Mouse (Mus musculus): ENCODE data around the gene Odf3l1. TPM values are rescaled to one million over a fixed set of nuclear protein-coding genes. Genes with fewer than 3 reads are reported as not detected.

The Odf3l1 gene
- polyA plus RNA-seq, 1 experiment = 304 TPM

DNA sequence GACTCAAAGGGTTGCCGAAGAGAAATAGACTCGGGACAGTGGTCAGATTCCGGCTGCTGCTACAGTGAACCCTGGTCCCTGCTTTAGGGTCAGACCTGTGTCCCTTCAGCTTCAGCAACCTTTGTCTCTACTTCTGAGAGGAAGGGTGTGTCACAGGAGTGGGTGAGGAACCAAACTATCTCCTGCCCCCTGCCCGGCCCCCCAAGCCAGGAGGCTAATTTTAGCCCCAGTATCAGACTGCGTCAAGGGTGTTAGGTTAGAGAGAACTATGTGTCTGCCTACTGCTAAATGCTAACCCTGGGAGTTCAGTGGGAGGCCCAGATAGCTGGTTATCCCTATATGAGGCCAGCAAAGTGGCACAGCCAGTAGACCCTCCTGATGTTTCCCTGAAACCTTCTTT is 29.3 kb downstream of the Odf3l1 start:
- Histone ChIP-seq H3K36me3 (ENCODE audit: control insufficient read depth, insufficient read depth, low read length) (no peaks in the 10 kb centered on the region), H3K4me1 (ENCODE audit: control insufficient read depth, insufficient read depth, low read length) (no peaks in the 10 kb centered on the region)

DNA sequence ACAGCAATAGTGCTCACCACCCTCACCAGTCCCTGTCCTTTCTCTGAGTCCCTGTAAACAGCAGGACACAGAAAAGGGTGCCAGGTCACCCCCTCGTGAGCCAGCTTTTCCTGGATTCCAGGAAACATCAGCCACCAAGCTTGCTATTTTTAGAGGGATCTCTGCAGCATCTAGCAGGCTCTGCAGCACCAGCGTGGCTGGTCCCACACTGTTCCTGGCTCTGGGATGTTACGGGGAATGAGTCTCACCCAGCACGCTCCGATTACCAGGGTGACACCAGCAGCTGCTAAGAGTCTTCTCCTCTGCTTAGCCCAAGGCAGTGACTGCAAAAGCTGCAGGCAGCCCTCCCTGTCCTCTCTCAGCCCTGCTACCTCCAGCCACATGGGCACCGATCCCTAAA is 31.6 kb downstream of the Odf3l1 start:
- TF ChIP-seq CTCF (IDR thresholded peaks at IDR 0.05; ENCODE audit: control insufficient read depth, insufficient read depth, insufficient replicate concordance, low read depth, low read length) (no peak), POLR2A (IDR thresholded peaks at IDR 0.05; ENCODE audit: control insufficient read depth, low read depth, low read length) (no peak)
- Histone ChIP-seq H3K4me1 (ENCODE audit: control insufficient read depth, insufficient read depth, low read length) (no peaks in the 10 kb centered on the region), H3K27ac (ENCODE audit: control insufficient read depth, insufficient read depth, low read depth, low read length) (no peak overlapping the region), H3K4me3 (ENCODE audit: control insufficient read depth, low read depth, low read length) (no peak overlapping the region), H3K27me3 (ENCODE audit: control insufficient read depth, insufficient read depth, low read length) (no peaks in the 10 kb centered on the region), H3K36me3 (ENCODE audit: control insufficient read depth, insufficient read depth, low read length) (no peaks in the 10 kb centered on the region)

More for the DNA sequence above, 29.3 kb downstream of the Odf3l1 start:
- Histone ChIP-seq H3K4me3 (ENCODE audit: control insufficient read depth, low read depth, low read length) (no peak overlapping the region), H3K27ac (ENCODE audit: control insufficient read depth, insufficient read depth, low read depth, low read length) (no peak overlapping the region), H3K27me3 (ENCODE audit: control insufficient read depth, insufficient read depth, low read length) (no peaks in the 10 kb centered on the region)
- no peak for TF ChIP-seq POLR2A (IDR thresholded peaks at IDR 0.05; ENCODE audit: control insufficient read depth, low read depth, low read length)
- no peak for TF ChIP-seq CTCF (IDR thresholded peaks at IDR 0.05; ENCODE audit: control insufficient read depth, insufficient read depth, insufficient replicate concordance, low read depth, low read length)

GRCm38 (mm10) chr9:56831904-56832303 is 32.6 kb downstream of the Odf3l1 start:
- H3K27me3 ChIP-seq (ENCODE audit: control insufficient read depth, insufficient read depth, low read length) = no peaks in the 10 kb centered on the region
- no peak overlapping the region for H3K27ac ChIP-seq (ENCODE audit: control insufficient read depth, insufficient read depth, low read depth, low read length)
- no peaks in the 10 kb centered on the region for H3K36me3 ChIP-seq (ENCODE audit: control insufficient read depth, insufficient read depth, low read length)
- H3K4me3 ChIP-seq (ENCODE audit: control insufficient read depth, low read depth, low read length) = no peak overlapping the region
- H3K4me1 ChIP-seq (ENCODE audit: control insufficient read depth, insufficient read depth, low read length) = no peaks in the 10 kb centered on the region
- no peak for TF ChIP-seq POLR2A (IDR thresholded peaks at IDR 0.05; ENCODE audit: control insufficient read depth, low read depth, low read length)
- TF ChIP-seq CTCF (IDR thresholded peaks at IDR 0.05; ENCODE audit: control insufficient read depth, insufficient read depth, insufficient replicate concordance, low read depth, low read length) = no peak

DNA sequence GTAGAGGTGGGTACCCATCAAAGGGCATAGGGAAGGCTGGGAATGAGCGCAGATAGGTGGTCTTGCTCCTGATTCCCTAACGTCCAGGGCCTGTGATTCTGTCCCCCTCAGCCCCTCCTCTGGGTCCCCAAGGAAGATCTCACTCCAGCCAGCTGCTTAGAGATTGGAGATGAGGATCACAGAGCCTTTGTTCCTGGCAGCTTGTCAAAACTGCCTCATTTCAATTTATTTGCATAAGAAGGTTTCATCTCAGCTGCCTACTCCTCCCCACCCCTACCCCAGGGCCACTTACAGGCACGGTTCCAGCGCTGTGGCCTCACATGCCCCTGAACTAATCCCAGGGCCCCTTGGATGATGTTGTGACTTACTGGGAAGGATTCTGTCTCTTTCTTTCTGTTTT is 34.3 kb downstream of the Odf3l1 start:
- TF ChIP-seq CTCF (IDR thresholded peaks at IDR 0.05; ENCODE audit: control insufficient read depth, insufficient read depth, insufficient replicate concordance, low read depth, low read length) (no peak), POLR2A (IDR thresholded peaks at IDR 0.05; ENCODE audit: control insufficient read depth, low read depth, low read length) (no peak)
- H3K36me3 ChIP-seq (ENCODE audit: control insufficient read depth, insufficient read depth, low read length) = no peaks in the 10 kb centered on the region
- peaks cover 2% of the 10 kb centered on the region; the same call in 1 of the 2 replicates for H3K4me1 ChIP-seq (ENCODE audit: control insufficient read depth, insufficient read depth, low read length)
- H3K27me3 ChIP-seq (ENCODE audit: control insufficient read depth, insufficient read depth, low read length) = no peaks in the 10 kb centered on the region
- no peak overlapping the region for H3K27ac ChIP-seq (ENCODE audit: control insufficient read depth, insufficient read depth, low read depth, low read length)
- no peak overlapping the region for H3K4me3 ChIP-seq (ENCODE audit: control insufficient read depth, low read depth, low read length)

GRCm38 (mm10) chr9:56828841-56829240 is 35.6 kb downstream of the Odf3l1 start:
- H3K4me3 ChIP-seq (ENCODE audit: control insufficient read depth, low read depth, low read length) = no peak overlapping the region
- no peak overlapping the region for H3K27ac ChIP-seq (ENCODE audit: control insufficient read depth, insufficient read depth, low read depth, low read length)
- no peaks in the 10 kb centered on the region for H3K27me3 ChIP-seq (ENCODE audit: control insufficient read depth, insufficient read depth, low read length)
- TF ChIP-seq POLR2A (IDR thresholded peaks at IDR 0.05; ENCODE audit: control insufficient read depth, low read depth, low read length) (no peak), CTCF (IDR thresholded peaks at IDR 0.05; ENCODE audit: control insufficient read depth, insufficient read depth, insufficient replicate concordance, low read depth, low read length) (no peak)
- H3K4me1 ChIP-seq (ENCODE audit: control insufficient read depth, insufficient read depth, low read length) = peaks cover 2% of the 10 kb centered on the region; the same call in 1 of the 2 replicates
- no peaks in the 10 kb centered on the region for H3K36me3 ChIP-seq (ENCODE audit: control insufficient read depth, insufficient read depth, low read length)

DNA sequence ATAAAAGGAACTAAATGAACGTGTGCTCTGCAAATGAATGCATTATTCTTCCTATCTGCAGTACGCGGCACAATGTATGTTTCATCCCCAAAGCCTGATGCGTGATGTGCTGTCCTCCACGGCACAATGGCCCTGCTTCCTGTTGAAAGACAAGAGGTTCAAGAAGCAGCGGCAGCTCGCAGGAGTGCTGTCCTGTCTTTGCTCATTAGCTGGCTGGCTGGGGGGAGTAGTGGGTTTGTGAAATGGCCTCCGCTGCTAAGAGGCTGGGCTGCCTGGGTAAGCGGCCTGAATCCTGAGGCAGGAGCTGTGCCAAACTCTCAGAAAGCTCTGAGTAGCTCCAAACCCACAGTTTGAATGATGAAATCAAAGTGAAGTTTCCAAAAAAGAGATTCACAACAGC is 36.3 kb downstream of the Odf3l1 start:
- H3K27me3 ChIP-seq (ENCODE audit: control insufficient read depth, insufficient read depth, low read length) = no peaks in the 10 kb centered on the region
- no peak overlapping the region for H3K4me3 ChIP-seq (ENCODE audit: control insufficient read depth, low read depth, low read length)
- no peak for TF ChIP-seq CTCF (IDR thresholded peaks at IDR 0.05; ENCODE audit: control insufficient read depth, insufficient read depth, insufficient replicate concordance, low read depth, low read length)
- no peak for TF ChIP-seq POLR2A (IDR thresholded peaks at IDR 0.05; ENCODE audit: control insufficient read depth, low read depth, low read length)
- H3K4me1 ChIP-seq (ENCODE audit: control insufficient read depth, insufficient read depth, low read length) = peaks cover 2% of the 10 kb centered on the region; the same call in 1 of the 2 replicates
- H3K27ac ChIP-seq (ENCODE audit: control insufficient read depth, insufficient read depth, low read depth, low read length) = no peak overlapping the region
- no peaks in the 10 kb centered on the region for H3K36me3 ChIP-seq (ENCODE audit: control insufficient read depth, insufficient read depth, low read length)

DNA sequence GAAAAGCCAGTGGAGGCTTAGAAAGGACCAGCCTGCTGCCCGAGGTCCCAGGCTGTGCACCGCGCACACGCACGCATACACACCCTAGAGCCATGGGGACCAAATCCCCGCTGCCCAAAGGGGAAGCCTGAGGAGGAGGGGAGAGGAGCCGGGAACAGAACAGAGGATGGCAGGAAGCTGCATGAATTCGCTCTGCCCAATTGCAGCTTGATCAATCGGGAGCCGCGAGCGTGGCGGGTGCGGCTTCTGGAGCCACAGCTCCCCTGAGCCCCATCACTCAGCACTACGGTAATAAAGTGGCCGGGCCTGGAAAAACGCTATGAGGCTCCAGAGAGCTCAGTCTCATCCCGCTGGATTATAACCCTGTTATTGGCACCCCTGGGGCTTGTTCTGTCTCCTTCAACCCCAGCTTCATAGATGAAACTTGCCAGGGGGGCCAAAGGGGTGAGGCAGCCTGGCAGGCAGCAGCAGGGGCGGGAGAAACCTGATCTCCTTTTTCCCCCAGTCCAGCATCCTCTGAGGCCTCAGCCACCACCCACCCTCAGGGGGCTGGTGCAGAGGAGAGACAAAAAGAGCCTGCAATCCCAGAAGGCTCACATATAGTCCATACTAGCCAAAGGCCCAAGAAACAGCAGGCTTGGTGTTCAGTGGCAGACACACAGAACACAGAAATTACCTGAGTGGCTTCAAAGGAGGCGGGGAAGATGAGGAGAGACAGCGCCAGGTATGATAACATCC is 38.8 kb downstream of the Odf3l1 start:
- Histone ChIP-seq H3K27ac (ENCODE audit: control insufficient read depth, insufficient read depth, low read depth, low read length) (no peak overlapping the region), H3K4me1 (ENCODE audit: control insufficient read depth, insufficient read depth, low read length) (peaks cover 2% of the 10 kb centered on the region; the same call in 1 of the 2 replicates), H3K27me3 (ENCODE audit: control insufficient read depth, insufficient read depth, low read length) (no peaks in the 10 kb centered on the region), H3K36me3 (ENCODE audit: control insufficient read depth, insufficient read depth, low read length) (no peaks in the 10 kb centered on the region), H3K4me3 (ENCODE audit: control insufficient read depth, low read depth, low read length) (no peak overlapping the region)
- TF ChIP-seq POLR2A (IDR thresholded peaks at IDR 0.05; ENCODE audit: control insufficient read depth, low read depth, low read length) (no peak), CTCF (IDR thresholded peaks at IDR 0.05; ENCODE audit: control insufficient read depth, insufficient read depth, insufficient replicate concordance, low read depth, low read length) (no peak)
